Mouse (Mus musculus): ENCODE measurements at regions not wholly inside any gene's neighbourhood (a gene's known extent, or its start where the extent isn't known, plus 50 kb on each side); places are given as distances from the start of the nearest gene placed in this dataset.

DNA sequence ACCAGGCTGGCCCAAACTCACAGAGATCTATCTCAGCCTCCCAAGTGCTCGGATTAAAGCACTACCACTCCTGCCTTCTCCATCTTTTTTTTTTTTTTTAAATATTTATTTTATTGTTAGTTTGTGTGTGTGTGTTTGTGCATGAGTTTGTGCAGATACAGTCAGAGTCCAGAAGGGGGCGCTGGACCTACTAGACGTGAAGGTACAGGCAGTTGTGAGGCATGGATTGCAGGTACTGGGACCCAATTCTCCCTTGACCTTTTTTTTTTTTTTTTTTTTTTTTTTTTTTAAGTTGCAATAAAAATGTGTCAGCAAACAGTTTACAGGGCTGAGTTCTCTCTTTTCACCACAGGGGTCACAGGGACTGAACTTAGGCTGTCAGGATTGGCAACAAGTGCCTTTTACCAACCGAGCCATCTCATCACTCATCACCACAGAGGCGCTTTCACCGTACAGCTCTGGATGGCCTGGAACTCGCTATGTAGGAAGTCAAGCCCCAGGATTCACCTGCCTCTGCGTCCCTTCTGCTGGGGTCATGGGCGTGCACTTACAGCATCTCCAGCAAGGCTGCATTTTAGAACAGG, 73.2 kb upstream of the Zfp64 start:
- no peak for DNase-seq

GRCm38 (mm10) chr2:169019037-169019436, 63.6 kb upstream of the Zfp64 start:
- no peak for DNase-seq

GRCm38 (mm10) chr2:169010271-169010670, 54.9 kb upstream of the Zfp64 start:
- DNase-seq, result no peak

DNA sequence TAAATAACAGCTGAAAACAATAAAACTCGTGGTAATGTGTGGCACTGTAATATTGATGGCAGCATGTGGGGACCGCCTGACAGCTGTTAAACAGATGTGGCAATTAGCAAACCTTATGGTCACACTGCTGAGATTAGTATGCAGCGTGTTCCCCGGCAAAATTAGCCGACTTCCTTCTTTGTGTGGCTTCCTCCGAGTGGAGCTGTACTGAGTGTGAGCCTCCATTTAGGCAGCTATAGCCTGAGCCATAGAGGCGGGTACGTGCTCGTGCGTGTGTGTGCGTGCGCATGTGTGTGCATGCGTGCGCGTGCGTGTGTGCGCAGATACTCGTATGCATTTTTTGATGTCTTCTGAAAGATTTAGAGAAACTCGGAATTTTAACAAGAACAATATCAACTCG, 53.4 kb upstream of the Zfp64 start:
- DNase-seq, result no peak

- DNase-seq, result no peak
These were observed 52.9 kb upstream of the Zfp64 start for GRCm38 (mm10) chr2:169008333-169008732.

DNA sequence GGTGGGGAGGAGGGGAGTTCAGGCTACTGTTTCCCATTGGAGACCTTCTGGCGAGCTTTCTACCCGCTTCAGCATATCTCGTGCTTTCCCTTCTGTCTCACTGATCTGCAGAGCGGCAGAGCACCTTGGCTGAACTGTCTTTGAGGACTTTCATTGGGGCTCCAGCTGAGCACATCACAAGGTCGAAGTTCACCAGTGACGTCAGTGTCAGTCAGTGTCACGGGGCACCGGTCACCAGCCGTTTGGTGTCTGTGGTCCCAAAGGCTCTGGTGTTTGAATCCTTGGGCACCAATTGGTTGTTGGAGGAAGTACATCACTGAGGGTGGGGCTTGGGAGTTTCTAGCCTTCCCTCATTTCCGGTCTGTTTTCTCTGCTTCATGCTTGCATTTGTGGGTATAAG, 51.2 kb upstream of the Zfp64 start:
- DNase-seq, result peak; percentile 7

GRCm38 (mm10) chr2:169005810-169006209, 50.4 kb upstream of the Zfp64 start:
- no peak for DNase-seq

Measured in kidney, adult 11 months (tissue).